Mouse (Mus musculus) left cerebral cortex, adult 2 months (tissue): ENCODE results near the gene Fitm2. TPM values are rescaled to one million over a fixed set of nuclear protein-coding genes. Genes with fewer than 3 reads are reported as not detected.

Experiments used
- DNase-seq, 2 experiments: peaks; one replicate each; pipeline ENCODE4 v3.0.0; 2021 to 2022; ENCODE audit warnings: low spot score in 2 of 2, mixed read lengths in 1 of 2; ENCODE audit errors: extremely low spot score in 1 of 2
- H3K27ac ChIP-seq: fragments of 200-600 bp; 2 replicates; pipeline ENCODE4 v1.8.1; 2022
- H3K4me3 ChIP-seq: fragments of 200-600 bp; 2 replicates; pipeline ENCODE4 v1.8.1; 2022
- CTCF ChIP-seq: fragments of 200-600 bp; IDR thresholded peaks from 2 replicates; pipeline ENCODE4 v1.8.1; 2022; ENCODE audit warnings: antibody characterized with exemption, mild to moderate bottlenecking, moderate library complexity
- intact Hi-C: fragments of 180-260 bp; cut with DNase I; formaldehyde crosslinking; loops from one replicate; pipeline ENCODE4 v1.15.1; 2025
- total RNA-seq, 2 experiments: library from RNA; stranded (reverse); gene quantifications; 2 replicates each; pipeline ENCODE4 v1.2.3; 2021

The Fitm2 gene
- total RNA-seq, 2 experiments from 2014 or later, result 19.2 to 20.2 TPM

- Histone ChIP-seq H3K4me3 (no peak overlapping the region), H3K27ac (no peak overlapping the region)
- no peak for TF ChIP-seq CTCF
- intact Hi-C loops, result no loop called here
- DNase-seq, result no peak
Measured at GRCm38 (mm10) chr2:163460622-163461021, 11.8 kb downstream of the Fitm2 start.

- Histone ChIP-seq H3K4me3 (0 out of 2 replicates have a peak overlapping the region, but pooled peaks have one; percentile 1), H3K27ac (peak overlapping the region; percentile 28; the same call in 1 of the 2 replicates)
- intact Hi-C loops, result no loop called here
- no peak for TF ChIP-seq CTCF
- no peak for DNase-seq
Measured at GRCm38 (mm10) chr2:163459380-163459779, 13.0 kb downstream of the Fitm2 start.

- DNase-seq, result no peak
- Histone ChIP-seq H3K4me3 (peak overlapping the region; percentile 1; the same call in 1 of the 2 replicates), H3K27ac (peak overlapping the region; percentile 28; the same call in 1 of the 2 replicates)
- TF ChIP-seq CTCF, result no peak
- intact Hi-C loops, result no loop called here
Measured at GRCm38 (mm10) chr2:163458539-163459265, 13.7 kb downstream of the Fitm2 start.

GRCm38 (mm10) chr2:163453378-163453777 is 19.1 kb downstream of the Fitm2 start:
- DNase-seq, result no peak
- H3K27ac ChIP-seq, result no peak overlapping the region
- intact Hi-C loops, result no loop called here
- no peak overlapping the region for H3K4me3 ChIP-seq
- TF ChIP-seq CTCF, result no peak

GRCm38 (mm10) chr2:163452738-163453137 is 19.7 kb downstream of the Fitm2 start:
- DNase-seq, result no peak
- intact Hi-C loops, result no loop called here
- TF ChIP-seq CTCF, result peak; percentile 46
- Histone ChIP-seq H3K27ac (no peak overlapping the region), H3K4me3 (no peak overlapping the region)

- Histone ChIP-seq H3K27ac (peak overlapping the region; percentile 47), H3K4me3 (no peak overlapping the region)
- TF ChIP-seq CTCF, result no peak
- intact Hi-C loops, result no loop called here
- DNase-seq, result peak in 1 of 2 experiments; percentile 52
Measured at GRCm38 (mm10) chr2:163450668-163451295, 21.6 kb downstream of the Fitm2 start.

- intact Hi-C loops, result no loop called here
- H3K4me3 ChIP-seq, result no peak overlapping the region
- TF ChIP-seq CTCF, result no peak
- no peak for DNase-seq
- H3K27ac ChIP-seq, result no peak overlapping the region
Measured at GRCm38 (mm10) chr2:163449276-163449675, 23.2 kb downstream of the Fitm2 start.

GRCm38 (mm10) chr2:163447375-163447774 is 25.1 kb downstream of the Fitm2 start:
- no peak for TF ChIP-seq CTCF
- H3K27ac ChIP-seq, result no peak overlapping the region
- intact Hi-C loops, result no loop called here
- H3K4me3 ChIP-seq, result no peak overlapping the region
- no peak for DNase-seq

- no peak for TF ChIP-seq CTCF
- Histone ChIP-seq H3K4me3 (no peak overlapping the region), H3K27ac (no peak overlapping the region)
- no peak for DNase-seq
- intact Hi-C loops, result no loop called here
Measured at GRCm38 (mm10) chr2:163444017-163444416, 28.4 kb downstream of the Fitm2 start.

GRCm38 (mm10) chr2:163443543-163443942 is 28.9 kb downstream of the Fitm2 start:
- intact Hi-C loops, result no loop called here
- Histone ChIP-seq H3K27ac (no peak overlapping the region), H3K4me3 (no peak overlapping the region)
- no peak for TF ChIP-seq CTCF
- no peak for DNase-seq

GRCm38 (mm10) chr2:163439488-163439887 is 32.9 kb downstream of the Fitm2 start:
- no peak for TF ChIP-seq CTCF
- no peak for DNase-seq
- intact Hi-C loops, result no loop called here
- Histone ChIP-seq H3K4me3 (peak overlapping the region; percentile 89), H3K27ac (no peak overlapping the region)

GRCm38 (mm10) chr2:163438619-163439451 is 33.6 kb downstream of the Fitm2 start:
- TF ChIP-seq CTCF, result no peak
- DNase-seq, result peak in 1 of 2 experiments; percentile 34
- Histone ChIP-seq H3K4me3 (peak overlapping the region; percentile 89), H3K27ac (peak overlapping the region; percentile 77)
- intact Hi-C loops, result no loop called here
